Mouse (Mus musculus) bone marrow macrophage, adult 2 months (primary cell): Measurements from ENCODE around the gene Clic5.

Source experiments
- CTCF ChIP-seq: IDR thresholded peaks from 2 replicates; pipeline ENCODE4 v1.5.1; 2012; ENCODE audit warnings: low read depth, mild to moderate bottlenecking, low read length, moderate library complexity
- POLR2A ChIP-seq: IDR thresholded peaks from 2 replicates; pipeline ENCODE4 v1.6.1; 2012; ENCODE audit warnings: mild to moderate bottlenecking, low read depth, low read length, borderline replicate concordance

DNA sequence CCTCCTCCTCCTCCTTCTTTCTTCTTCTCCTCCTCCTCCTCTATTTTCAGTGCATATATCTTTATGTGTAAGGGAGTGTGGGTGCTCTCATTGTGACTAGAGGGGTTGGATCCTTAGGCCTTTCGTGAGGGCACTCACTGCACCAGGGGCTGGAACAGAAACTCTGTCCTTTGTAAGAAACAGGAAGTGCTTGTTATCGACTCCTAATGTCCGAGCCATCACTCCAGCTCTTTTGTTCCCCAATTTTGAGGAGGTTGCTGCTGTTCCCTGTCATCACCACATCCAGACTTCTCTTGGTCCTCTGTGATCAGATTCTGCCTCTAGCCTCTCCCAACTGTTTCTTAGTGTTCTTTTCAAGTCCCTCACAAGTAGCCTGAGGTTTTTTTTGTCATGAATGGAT is 64.3 kb downstream of the Clic5 start:
- TF ChIP-seq CTCF (no peak), POLR2A (no peak)
